Mouse (Mus musculus): ENCODE data around the gene Ccdc43. TPM values are rescaled to one million over a fixed set of nuclear protein-coding genes. Genes with fewer than 3 reads are reported as not detected.

Ccdc43 gene
- polyA plus RNA-seq, 1 experiment from 2014 or later: 31.9 TPM

DNA sequence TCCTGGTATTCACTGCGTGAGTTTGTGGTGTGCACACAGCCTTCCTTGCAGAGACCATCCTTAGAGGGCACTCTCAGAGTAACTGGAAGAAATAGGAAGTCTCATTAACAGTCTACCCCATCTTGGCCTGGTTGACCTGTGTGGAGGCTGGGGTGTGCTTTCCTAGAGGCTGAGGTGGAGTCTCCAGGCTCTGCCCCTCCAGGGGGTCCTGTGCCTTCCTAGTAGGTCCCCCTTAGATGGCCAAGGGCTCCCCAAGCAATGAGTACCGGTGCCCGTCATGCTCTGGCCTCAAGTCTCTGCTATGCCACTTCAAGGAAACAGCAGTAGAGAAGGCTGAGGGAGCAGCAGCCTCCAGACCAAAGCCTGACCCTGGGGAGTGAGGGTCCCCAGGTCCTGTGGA lies 40.5 kb upstream of the Ccdc43 start:
- Histone ChIP-seq H3K9me3 (ENCODE audit: control insufficient read depth, low read length) (no peaks in the 10 kb centered on the region), H3K27ac (replicated peaks in 1 of 2; ENCODE audit: control insufficient read depth in 1 of 2, insufficient read depth in 1 of 2, low read depth in 2 of 2, low read length in 2 of 2) (no peak overlapping the region), H3K4me2 (ENCODE audit: low read length) (no peak overlapping the region), H3K9ac (ENCODE audit: low read length) (no peak overlapping the region), H3K4me1 (ENCODE audit: control insufficient read depth in 2 of 2, insufficient read depth in 2 of 2, low read length in 2 of 2) (peaks cover 8 to 11% of the 10 kb centered on the region in 2 experiments), H3K27me3 (ENCODE audit: control insufficient read depth, insufficient read depth, low read length) (peaks cover 5% of the 10 kb centered on the region), H3K36me3 (ENCODE audit: control insufficient read depth, insufficient read depth, low read length) (no peaks in the 10 kb centered on the region), H3K4me3 (ENCODE audit: control insufficient read depth in 1 of 2, insufficient read depth in 1 of 2, low read depth in 1 of 2, low read length in 2 of 2) (no peak overlapping the region)
- WGBS: 78% methylated on average over 3 of the region's 3 CpGs
- ATAC-seq (ENCODE audit: insufficient number of reproducible peaks, insufficient read depth, low FRiP score, low read depth): no peak

DNA sequence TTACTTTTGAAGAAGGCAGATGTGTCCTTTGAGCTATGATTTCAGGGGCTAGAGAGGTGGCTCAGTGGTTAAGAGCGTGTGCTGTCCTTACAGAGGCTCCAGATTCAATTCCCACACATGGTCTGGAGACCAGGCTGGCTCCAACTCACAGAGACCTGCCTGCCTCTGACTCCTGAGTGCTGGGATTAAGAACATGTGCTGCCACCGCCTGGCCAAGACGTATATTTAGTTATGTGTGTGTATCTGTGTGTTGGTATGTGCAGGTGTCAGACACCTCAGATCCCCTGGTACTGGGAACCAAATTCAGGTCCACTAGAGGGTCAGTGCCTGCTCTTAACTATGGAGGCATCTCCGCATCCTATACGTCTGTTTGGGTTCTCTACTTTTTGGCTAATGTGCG lies 37.4 kb upstream of the Ccdc43 start:
- no peak overlapping the region for H3K9ac ChIP-seq (ENCODE audit: low read length)
- no peak overlapping the region for H3K4me3 ChIP-seq (ENCODE audit: control insufficient read depth in 1 of 2, insufficient read depth in 1 of 2, low read depth in 1 of 2, low read length in 2 of 2)
- ATAC-seq (ENCODE audit: insufficient number of reproducible peaks, insufficient read depth, low FRiP score, low read depth): no peak
- peaks cover 5 to 6% of the 10 kb centered on the region in 2 experiments for H3K4me1 ChIP-seq (ENCODE audit: control insufficient read depth in 2 of 2, insufficient read depth in 2 of 2, low read length in 2 of 2)
- H3K27ac ChIP-seq (replicated peaks in 1 of 2; ENCODE audit: control insufficient read depth in 1 of 2, insufficient read depth in 1 of 2, low read depth in 2 of 2, low read length in 2 of 2): no peak overlapping the region
- no peaks in the 10 kb centered on the region for H3K9me3 ChIP-seq (ENCODE audit: control insufficient read depth, low read length)
- peaks cover 5% of the 10 kb centered on the region for H3K27me3 ChIP-seq (ENCODE audit: control insufficient read depth, insufficient read depth, low read length)
- no peak overlapping the region for H3K4me2 ChIP-seq (ENCODE audit: low read length)
- 88% methylated on average over 6 of the region's 6 CpGs for WGBS
- H3K36me3 ChIP-seq (ENCODE audit: control insufficient read depth, insufficient read depth, low read length): no peaks in the 10 kb centered on the region

DNA sequence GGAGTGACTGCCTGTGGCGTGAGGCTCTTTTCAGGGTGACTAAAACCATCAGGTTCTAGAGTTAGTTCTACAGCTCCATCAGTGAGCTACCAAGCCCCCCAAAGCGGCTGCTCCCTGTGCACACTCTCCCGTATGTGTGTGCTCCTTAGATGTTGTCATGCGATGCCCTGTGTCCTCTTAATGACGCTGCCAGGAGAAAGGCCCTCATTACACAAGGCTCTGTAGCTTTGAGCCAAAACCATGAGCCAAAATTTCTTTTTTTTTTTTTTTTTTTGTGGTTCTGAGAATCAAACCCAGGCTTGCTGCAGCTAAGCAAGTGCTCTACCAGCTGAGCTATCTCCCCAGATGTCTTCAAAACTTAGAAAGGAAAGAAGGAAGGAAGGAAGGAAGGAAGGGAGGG lies 35.6 kb upstream of the Ccdc43 start:
- no peak for ATAC-seq (ENCODE audit: insufficient number of reproducible peaks, insufficient read depth, low FRiP score, low read depth)
- Histone ChIP-seq H3K4me1 (ENCODE audit: control insufficient read depth in 2 of 2, insufficient read depth in 2 of 2, low read length in 2 of 2) (no peaks in the 10 kb centered on the region), H3K9ac (ENCODE audit: low read length) (no peak overlapping the region), H3K9me3 (ENCODE audit: control insufficient read depth, low read length) (no peaks in the 10 kb centered on the region), H3K27ac (replicated peaks in 1 of 2; ENCODE audit: control insufficient read depth in 1 of 2, insufficient read depth in 1 of 2, low read depth in 2 of 2, low read length in 2 of 2) (no peak overlapping the region), H3K36me3 (ENCODE audit: control insufficient read depth, insufficient read depth, low read length) (no peaks in the 10 kb centered on the region), H3K27me3 (ENCODE audit: control insufficient read depth, insufficient read depth, low read length) (peaks cover 4% of the 10 kb centered on the region), H3K4me3 (ENCODE audit: control insufficient read depth in 1 of 2, insufficient read depth in 1 of 2, low read depth in 1 of 2, low read length in 2 of 2) (no peak overlapping the region), H3K4me2 (ENCODE audit: low read length) (no peak overlapping the region)
- 60% methylated on average over 5 of the region's 5 CpGs for WGBS

DNA sequence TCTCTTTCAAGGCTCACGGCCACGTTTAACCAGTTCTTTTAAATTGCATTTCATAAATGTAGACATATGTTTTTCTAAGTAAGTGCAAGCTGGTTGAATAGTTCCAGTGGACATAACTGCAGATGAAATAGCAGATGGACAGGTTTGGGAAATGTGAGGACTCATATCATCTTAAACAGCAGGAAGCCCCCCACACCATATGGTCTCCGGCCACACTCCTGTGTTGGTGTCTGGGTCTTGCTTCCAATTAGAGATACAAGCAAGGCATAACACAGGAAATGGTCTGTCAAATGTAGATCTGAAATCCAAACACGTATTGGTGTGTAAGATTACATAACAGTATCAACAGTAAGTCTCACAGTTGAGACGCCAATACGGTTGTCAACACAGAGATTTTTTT lies 33.8 kb upstream of the Ccdc43 start:
- H3K27me3 ChIP-seq (ENCODE audit: control insufficient read depth, insufficient read depth, low read length): no peaks in the 10 kb centered on the region
- H3K4me1 ChIP-seq (ENCODE audit: control insufficient read depth in 2 of 2, insufficient read depth in 2 of 2, low read length in 2 of 2): no peaks in the 10 kb centered on the region
- H3K9me3 ChIP-seq (ENCODE audit: control insufficient read depth, low read length): no peaks in the 10 kb centered on the region
- no peak overlapping the region for H3K27ac ChIP-seq (replicated peaks in 1 of 2; ENCODE audit: control insufficient read depth in 1 of 2, insufficient read depth in 1 of 2, low read depth in 2 of 2, low read length in 2 of 2)
- H3K9ac ChIP-seq (ENCODE audit: low read length): no peak overlapping the region
- no peak overlapping the region for H3K4me3 ChIP-seq (ENCODE audit: control insufficient read depth in 1 of 2, insufficient read depth in 1 of 2, low read depth in 1 of 2, low read length in 2 of 2)
- WGBS: 69% methylated on average over 6 of the region's 6 CpGs
- H3K36me3 ChIP-seq (ENCODE audit: control insufficient read depth, insufficient read depth, low read length): no peaks in the 10 kb centered on the region
- H3K4me2 ChIP-seq (ENCODE audit: low read length): no peak overlapping the region
- no peak for ATAC-seq (ENCODE audit: insufficient number of reproducible peaks, insufficient read depth, low FRiP score, low read depth)

DNA sequence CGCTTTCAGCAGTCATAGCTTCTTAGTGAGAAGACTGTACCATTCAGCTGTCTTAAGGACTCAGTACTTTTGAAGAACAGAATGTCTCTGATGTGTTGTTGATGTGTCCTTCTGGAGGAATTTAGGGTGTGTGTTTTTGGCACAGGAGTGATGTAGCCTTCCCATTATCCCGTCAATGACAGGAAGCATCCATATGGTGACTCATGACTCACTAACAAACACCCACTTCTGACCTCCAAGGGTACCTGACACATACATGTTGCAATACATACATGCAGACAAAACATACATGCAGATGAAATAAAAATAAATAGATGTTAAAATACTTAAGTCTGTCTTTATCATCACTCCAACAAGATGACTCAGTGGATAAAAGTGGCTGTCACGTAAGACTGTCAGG lies 32.3 kb upstream of the Ccdc43 start:
- Histone ChIP-seq H3K4me1 (ENCODE audit: control insufficient read depth in 2 of 2, insufficient read depth in 2 of 2, low read length in 2 of 2) (no peaks in the 10 kb centered on the region), H3K27ac (replicated peaks in 1 of 2; ENCODE audit: control insufficient read depth in 1 of 2, insufficient read depth in 1 of 2, low read depth in 2 of 2, low read length in 2 of 2) (no peak overlapping the region), H3K9ac (ENCODE audit: low read length) (no peak overlapping the region), H3K4me2 (ENCODE audit: low read length) (no peak overlapping the region), H3K27me3 (ENCODE audit: control insufficient read depth, insufficient read depth, low read length) (no peaks in the 10 kb centered on the region), H3K36me3 (ENCODE audit: control insufficient read depth, insufficient read depth, low read length) (no peaks in the 10 kb centered on the region), H3K9me3 (ENCODE audit: control insufficient read depth, low read length) (no peaks in the 10 kb centered on the region), H3K4me3 (ENCODE audit: control insufficient read depth in 1 of 2, insufficient read depth in 1 of 2, low read depth in 1 of 2, low read length in 2 of 2) (no peak overlapping the region)
- 73% methylated on average over 3 of the region's 3 CpGs for WGBS
- no peak for ATAC-seq (ENCODE audit: insufficient number of reproducible peaks, insufficient read depth, low FRiP score, low read depth)

DNA sequence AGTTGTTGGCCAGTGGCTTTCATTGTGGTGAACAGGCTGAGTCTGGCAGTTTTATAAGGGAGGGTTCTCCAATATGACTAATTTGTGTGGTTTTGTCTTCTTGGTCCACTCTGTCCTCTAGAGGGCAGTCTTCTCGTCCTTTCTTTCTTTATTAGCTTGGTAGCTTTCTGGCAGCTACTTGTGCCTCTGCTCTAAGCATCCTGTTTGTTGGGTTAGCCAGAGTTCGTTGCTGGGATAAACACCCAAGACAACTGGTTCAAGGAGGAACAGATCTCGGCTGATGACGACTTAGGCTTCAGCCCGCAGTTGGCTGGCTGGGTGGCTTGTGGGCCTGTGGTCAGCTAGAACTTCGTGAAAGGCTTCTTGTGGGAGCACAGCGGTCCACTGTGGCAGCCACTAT lies 31.0 kb upstream of the Ccdc43 start:
- no peak overlapping the region for H3K27ac ChIP-seq (replicated peaks in 1 of 2; ENCODE audit: control insufficient read depth in 1 of 2, insufficient read depth in 1 of 2, low read depth in 2 of 2, low read length in 2 of 2)

DNA sequence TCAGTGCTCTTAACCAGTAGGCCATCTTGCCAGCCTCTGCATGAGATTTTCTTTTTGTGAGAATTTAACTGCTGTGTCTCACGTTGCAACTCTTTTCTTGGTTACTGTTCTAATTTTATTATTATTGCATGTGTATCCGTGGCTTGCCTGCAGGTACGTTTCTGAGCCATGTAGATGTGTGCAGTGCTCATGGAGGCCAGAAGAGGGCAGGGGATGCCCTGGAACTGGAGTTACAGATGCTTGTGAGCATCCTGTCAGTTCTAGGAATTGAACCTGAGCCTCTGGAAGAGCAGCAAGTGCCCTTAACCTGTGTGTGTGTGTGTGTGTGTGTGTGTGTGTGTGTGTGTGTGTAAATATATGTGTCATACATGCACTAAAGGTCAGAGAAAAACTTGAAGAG lies 28.0 kb upstream of the Ccdc43 start:
- no peak for ATAC-seq (ENCODE audit: insufficient number of reproducible peaks, insufficient read depth, low FRiP score, low read depth)
- Histone ChIP-seq H3K27ac (replicated peaks in 1 of 2; ENCODE audit: control insufficient read depth in 1 of 2, insufficient read depth in 1 of 2, low read depth in 2 of 2, low read length in 2 of 2) (no peak overlapping the region), H3K9me3 (ENCODE audit: control insufficient read depth, low read length) (no peaks in the 10 kb centered on the region), H3K4me3 (ENCODE audit: control insufficient read depth in 1 of 2, insufficient read depth in 1 of 2, low read depth in 1 of 2, low read length in 2 of 2) (no peak overlapping the region), H3K27me3 (ENCODE audit: control insufficient read depth, insufficient read depth, low read length) (no peaks in the 10 kb centered on the region), H3K36me3 (ENCODE audit: control insufficient read depth, insufficient read depth, low read length) (no peaks in the 10 kb centered on the region), H3K9ac (ENCODE audit: low read length) (no peak overlapping the region), H3K4me2 (ENCODE audit: low read length) (no peak overlapping the region), H3K4me1 (ENCODE audit: control insufficient read depth in 2 of 2, insufficient read depth in 2 of 2, low read length in 2 of 2) (no peaks in the 10 kb centered on the region)
- 31% methylated on average over 3 of the region's 3 CpGs for WGBS

More for the DNA sequence above, 31.0 kb upstream of the Ccdc43 start:
- Histone ChIP-seq H3K4me1 (ENCODE audit: control insufficient read depth in 2 of 2, insufficient read depth in 2 of 2, low read length in 2 of 2) (no peaks in the 10 kb centered on the region), H3K27me3 (ENCODE audit: control insufficient read depth, insufficient read depth, low read length) (no peaks in the 10 kb centered on the region), H3K4me2 (ENCODE audit: low read length) (no peak overlapping the region), H3K4me3 (ENCODE audit: control insufficient read depth in 1 of 2, insufficient read depth in 1 of 2, low read depth in 1 of 2, low read length in 2 of 2) (no peak overlapping the region), H3K9ac (ENCODE audit: low read length) (no peak overlapping the region), H3K36me3 (ENCODE audit: control insufficient read depth, insufficient read depth, low read length) (no peaks in the 10 kb centered on the region), H3K9me3 (ENCODE audit: control insufficient read depth, low read length) (no peaks in the 10 kb centered on the region)
- WGBS: 39% methylated on average over 7 of the region's 7 CpGs
- no peak for ATAC-seq (ENCODE audit: insufficient number of reproducible peaks, insufficient read depth, low FRiP score, low read depth)

DNA sequence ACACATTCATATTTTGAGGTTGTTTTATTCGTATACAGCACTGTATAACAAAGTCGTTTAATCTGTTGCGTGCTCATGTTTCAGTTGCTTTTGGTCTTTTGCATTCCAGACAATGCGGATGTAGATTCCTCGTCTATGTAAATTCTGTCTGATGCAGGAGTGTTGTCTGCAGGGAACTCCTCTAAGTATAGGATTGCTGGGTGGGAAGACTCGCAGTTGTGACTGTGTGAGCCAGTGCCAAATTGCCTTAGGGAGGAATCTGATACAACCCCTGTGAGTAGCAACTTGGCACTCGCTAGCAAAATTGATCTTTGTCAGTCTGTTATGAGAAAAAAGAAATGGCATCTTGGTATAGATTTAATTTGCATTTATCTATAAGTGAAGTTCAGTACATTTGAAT lies 18.6 kb upstream of the Ccdc43 start:
- Histone ChIP-seq H3K9me3 (ENCODE audit: control insufficient read depth, low read length) (peaks cover 4% of the 10 kb centered on the region; the same call in 1 of the 2 replicates), H3K4me2 (ENCODE audit: low read length) (no peak overlapping the region), H3K27ac (replicated peaks in 1 of 2; ENCODE audit: control insufficient read depth in 1 of 2, insufficient read depth in 1 of 2, low read depth in 2 of 2, low read length in 2 of 2) (no peak overlapping the region), H3K4me3 (ENCODE audit: control insufficient read depth in 1 of 2, insufficient read depth in 1 of 2, low read depth in 1 of 2, low read length in 2 of 2) (no peak overlapping the region), H3K36me3 (ENCODE audit: control insufficient read depth, insufficient read depth, low read length) (no peaks in the 10 kb centered on the region), H3K9ac (ENCODE audit: low read length) (no peak overlapping the region), H3K4me1 (ENCODE audit: control insufficient read depth in 2 of 2, insufficient read depth in 2 of 2, low read length in 2 of 2) (no peaks in the 10 kb centered on the region), H3K27me3 (ENCODE audit: control insufficient read depth, insufficient read depth, low read length) (no peaks in the 10 kb centered on the region)
- WGBS: 79% methylated on average over 7 of the region's 7 CpGs
- ATAC-seq (ENCODE audit: insufficient number of reproducible peaks, insufficient read depth, low FRiP score, low read depth): no peak
